Mouse (Mus musculus) heart, postnatal 10 days (tissue): ENCODE measurements at regions not wholly inside any gene's neighbourhood (a gene's known extent, or its start where the extent isn't known, plus 50 kb on each side); places are given as distances from the start of the nearest gene placed in this dataset.

Experiments
- DNase-seq, 2 experiments: peaks; one replicate each; pipeline ENCODE4 v3.0.0; 2021
- intact Hi-C: fragments of 180-260 bp; cut with DNase I; formaldehyde crosslinking; loops from one replicate; pipeline ENCODE4 v1.15.1; 2025

- DNase-seq, result no peak
- intact Hi-C loops, result no loop called here
Measured at GRCm38 (mm10) chr15:21836110-21836509, 712.7 kb upstream of the Cdh18 start.

- intact Hi-C loops, result no loop called here
- DNase-seq, result no peak
Measured at GRCm38 (mm10) chr15:21858540-21858939, 690.3 kb upstream of the Cdh18 start.

GRCm38 (mm10) chr15:21885181-21885580, 663.6 kb upstream of the Cdh18 start:
- peak; percentile 16 to 52 for DNase-seq
- intact Hi-C loops, result no loop called here
